Mouse (Mus musculus) olfactory bulb, adult 2 months (tissue): ENCODE data around the gene Gjb6. TPM values are rescaled to one million over a fixed set of nuclear protein-coding genes. Genes with fewer than 3 reads are reported as not detected.
A peak's percentile ranks its signal among the peaks of the same experiment; 100 is the strongest.

ENCODE experiments used
- H3K27ac ChIP-seq: fragments of 200-500 bp; 2 replicates; pipeline ENCODE4 v1.5.1; 2012; ENCODE audit warnings: low read depth, low read length; ENCODE audit not compliant: insufficient read depth
- H3K4me1 ChIP-seq: fragments of 200-500 bp; 2 replicates; pipeline ENCODE4 v1.6.1; 2012; ENCODE audit warnings: low read length; ENCODE audit not compliant: control insufficient read depth, insufficient read depth
- H3K4me3 ChIP-seq: fragments of 200-500 bp; 2 replicates; pipeline ENCODE4 v1.5.1; 2012; ENCODE audit warnings: mild to moderate bottlenecking, low read depth, low read length, moderate library complexity; ENCODE audit not compliant: insufficient read depth
- CTCF ChIP-seq: fragments of 200-500 bp; IDR thresholded peaks from 2 replicates; pipeline ENCODE4 v1.5.1; 2012; ENCODE audit warnings: low read depth, mild to moderate bottlenecking, low read length, moderate library complexity; ENCODE audit not compliant: insufficient read depth
- POLR2A ChIP-seq: fragments of 200-500 bp; IDR thresholded peaks from 2 replicates; pipeline ENCODE4 v1.6.1; 2012; ENCODE audit warnings: mild to moderate bottlenecking, low read depth, low read length, moderate library complexity; ENCODE audit not compliant: insufficient read depth
- WGBS: fragments of 180-500 bp; shearing (Covaris S2); methylation state at CpG from one replicate; pipeline ENCODE4 v1.1.7; 2018; 5-methylcytosine and 5-hydroxymethylcytosine counted together
- polyA plus RNA-seq: library from polyadenylated mRNA; stranded (reverse); fragments of >200 nt; gene quantifications from 2 replicates; pipeline ENCODE4 v1.2.4, GENCODE M21; 2012; ENCODE audit warnings: low replicate concordance; ENCODE audit not compliant: missing spikeins, insufficient read depth, insufficient read length

Gene Gjb6
- polyA plus RNA-seq, 1 experiment = not detected

DNA sequence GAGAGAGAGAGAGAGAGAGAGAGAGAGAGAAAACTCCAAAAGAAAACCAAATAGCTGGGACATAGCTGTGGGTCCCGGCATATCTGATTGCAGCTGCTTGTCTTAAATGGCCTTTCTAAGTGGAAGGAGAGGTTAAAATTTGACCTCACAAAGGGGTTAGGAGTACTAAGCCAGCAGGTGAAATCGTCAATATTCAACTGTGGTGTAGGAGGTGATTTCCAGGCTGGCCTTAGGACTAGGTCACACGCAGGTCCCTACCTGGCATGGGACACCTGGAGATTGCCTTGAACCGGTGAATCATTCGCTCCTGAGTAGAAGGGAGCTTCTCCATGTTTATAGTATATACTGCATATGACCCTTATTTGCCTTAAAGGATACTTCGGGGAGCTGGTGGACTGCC lies 30.3 kb downstream of the Gjb6 start:
- TF ChIP-seq POLR2A (no peak), CTCF (no peak)
- 83% methylated on average over 6 of the region's 6 CpGs for WGBS
- Histone ChIP-seq H3K4me3 (0 out of 2 replicates have a peak overlapping the region, but pooled peaks have one; percentile 53), H3K4me1 (peaks cover 9% of the 10 kb centered on the region; the same call in 1 of the 2 replicates), H3K27ac (no peak overlapping the region)

DNA sequence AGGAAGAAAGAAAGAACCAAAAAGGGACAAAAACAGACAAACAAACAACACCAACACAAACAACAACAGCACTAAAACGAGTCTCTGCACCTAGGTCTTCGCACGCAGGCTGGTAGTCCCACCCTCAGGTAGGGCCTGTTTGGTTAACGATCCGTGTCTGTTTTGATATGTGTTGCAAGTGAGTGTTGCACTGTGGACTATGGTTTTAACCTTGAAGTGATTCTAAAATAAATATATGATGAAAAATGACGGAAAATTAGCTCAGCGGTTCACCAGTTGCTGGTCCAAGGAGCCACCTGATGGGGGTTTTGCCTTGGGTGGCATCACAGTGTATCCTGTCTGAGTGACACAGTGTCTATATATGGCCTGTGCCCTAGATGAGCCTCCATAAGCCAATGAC lies 31.8 kb downstream of the Gjb6 start:
- Histone ChIP-seq H3K4me1 (peaks cover 9% of the 10 kb centered on the region; the same call in 1 of the 2 replicates), H3K27ac (no peak overlapping the region), H3K4me3 (no peak overlapping the region)
- WGBS = 87% methylated on average over 7 of the region's 7 CpGs
- TF ChIP-seq CTCF = no peak
- no peak for TF ChIP-seq POLR2A

- no peak overlapping the region for H3K4me3 ChIP-seq
- H3K4me1 ChIP-seq = no peaks in the 10 kb centered on the region
- TF ChIP-seq POLR2A (no peak), CTCF (no peak)
- no peak overlapping the region for H3K27ac ChIP-seq
- WGBS = 86% methylated on average over 4 of the region's 4 CpGs
Observed at GRCm38 (mm10) chr14:57095855-57096254, 37.6 kb downstream of the Gjb6 start.

DNA sequence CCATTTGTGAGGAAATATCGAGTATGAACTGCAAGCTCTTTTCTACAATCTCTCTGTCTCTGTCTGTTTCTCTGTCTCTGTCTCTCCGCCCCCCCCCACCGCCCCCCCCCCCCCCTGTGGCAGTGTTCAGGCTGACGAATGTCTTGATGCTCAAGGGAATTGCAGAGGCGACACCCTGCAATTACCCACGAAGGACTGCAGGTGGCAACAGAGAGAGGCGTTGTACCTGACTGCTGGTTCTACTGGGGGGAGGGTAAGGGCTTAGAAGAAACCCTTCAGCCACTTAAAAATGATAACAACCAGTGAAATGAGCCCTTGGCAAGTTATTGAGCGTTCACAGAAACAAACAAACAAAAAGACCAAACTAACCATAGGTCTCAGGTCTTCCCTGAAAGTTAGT lies 40.4 kb downstream of the Gjb6 start:
- Histone ChIP-seq H3K4me1 (no peaks in the 10 kb centered on the region), H3K4me3 (no peak overlapping the region), H3K27ac (no peak overlapping the region)
- WGBS = 7% methylated on average over 8 of the region's 8 CpGs
- TF ChIP-seq POLR2A = no peak
- no peak for TF ChIP-seq CTCF

DNA sequence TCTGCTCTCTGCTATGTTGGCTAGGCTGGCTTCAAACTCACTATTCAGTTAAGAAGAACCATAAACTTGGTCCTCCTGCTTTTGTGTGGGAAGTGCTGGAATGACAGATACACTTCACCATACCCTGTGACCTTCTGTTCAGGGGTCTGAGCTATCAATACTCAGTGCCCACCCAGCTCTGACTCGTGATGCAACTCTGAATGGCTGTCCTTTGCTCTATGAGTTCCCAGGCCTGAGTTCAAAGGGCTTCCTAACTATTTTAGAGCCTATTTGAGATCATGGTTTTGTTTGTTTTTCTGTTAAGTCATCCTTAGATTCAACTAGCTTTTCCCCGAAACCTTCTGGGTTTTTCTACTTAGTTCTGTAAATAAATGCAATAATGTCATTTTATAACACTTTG lies 43.4 kb downstream of the Gjb6 start:
- no peak for TF ChIP-seq POLR2A
- no peak for TF ChIP-seq CTCF
- WGBS = 76% methylated on average over 2 of the region's 2 CpGs
- no peaks in the 10 kb centered on the region; the same call in 1 of the 2 replicates for H3K4me1 ChIP-seq
- H3K27ac ChIP-seq = no peak overlapping the region
- no peak overlapping the region for H3K4me3 ChIP-seq

DNA sequence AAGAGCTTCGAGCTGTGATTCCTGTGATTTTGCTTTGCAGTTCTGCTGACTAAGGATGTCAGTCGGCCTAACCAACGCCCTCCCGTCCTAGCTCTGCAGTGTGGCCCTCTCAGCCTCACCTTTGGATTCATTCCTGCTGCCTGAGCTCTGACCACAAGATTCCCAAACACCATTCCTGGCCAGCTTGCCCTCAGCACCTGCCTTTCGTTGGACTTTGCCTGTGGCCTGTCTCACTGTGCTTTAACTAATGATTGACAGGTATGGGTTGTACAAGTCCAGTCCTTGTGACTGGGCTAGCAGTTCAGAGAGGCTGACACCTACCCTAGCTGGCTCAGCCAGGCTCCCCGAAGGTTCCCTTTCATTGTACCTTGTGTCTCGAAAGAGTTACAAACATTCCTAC lies 44.3 kb downstream of the Gjb6 start:
- no peak for TF ChIP-seq CTCF
- 92% methylated on average over 7 of the region's 7 CpGs for whole genome bisulfite sequencing
- no peaks in the 10 kb centered on the region; the same call in 1 of the 2 replicates for H3K4me1 ChIP-seq
- no peak overlapping the region for H3K27ac ChIP-seq
- H3K4me3 ChIP-seq = no peak overlapping the region

DNA sequence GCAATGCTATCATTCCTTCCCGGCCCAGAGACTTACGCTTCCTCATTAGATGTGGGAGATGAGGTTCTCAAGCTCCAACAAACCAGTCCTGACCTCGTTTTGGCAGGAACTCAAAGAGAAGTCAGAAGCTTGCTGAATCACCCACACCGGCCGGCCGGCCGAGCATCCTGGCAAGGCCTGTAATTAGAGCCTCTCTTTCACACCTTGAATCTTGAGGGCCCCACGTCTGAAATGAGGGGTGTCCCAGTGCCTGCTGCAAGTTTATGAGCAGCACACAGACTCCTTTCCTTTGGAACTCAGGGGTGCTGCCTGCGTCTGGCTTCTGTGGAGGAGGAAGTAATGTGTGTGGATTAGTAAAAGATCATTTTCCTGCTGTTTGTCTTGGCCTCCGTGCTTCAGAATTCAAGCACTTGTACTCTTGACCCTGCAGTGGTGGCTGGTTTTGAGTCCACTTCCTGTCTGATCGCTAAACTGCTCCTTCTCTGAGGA lies 49.2 kb downstream of the Gjb6 start:
- H3K4me3 ChIP-seq = no peak overlapping the region
- H3K4me1 ChIP-seq = no peaks in the 10 kb centered on the region; the same call in 1 of the 2 replicates
- no peak overlapping the region for H3K27ac ChIP-seq
- 58% methylated on average over 11 of the region's 11 CpGs for WGBS
- TF ChIP-seq CTCF (no peak), POLR2A (no peak)

DNA sequence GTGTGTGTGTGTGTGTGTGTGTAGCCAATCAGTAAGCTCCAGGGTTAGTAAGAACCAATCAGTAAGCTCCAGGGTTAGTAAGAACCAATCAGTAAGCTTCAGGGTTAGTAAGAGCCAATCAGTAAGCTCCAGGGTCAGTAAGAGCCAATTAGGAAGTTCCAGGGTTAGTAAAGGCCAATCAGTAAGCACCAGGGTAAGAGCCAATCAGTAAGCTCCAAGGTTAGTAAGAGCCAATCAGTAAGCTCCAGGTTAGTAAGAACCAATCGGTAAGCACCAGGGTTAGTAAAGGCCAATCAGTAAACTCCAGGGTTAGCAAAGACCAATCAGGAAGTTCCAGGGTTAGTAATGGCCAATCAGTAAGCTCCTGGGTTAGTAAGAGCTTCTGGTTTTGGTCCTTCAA lies 50.5 kb downstream of the Gjb6 start:
- TF ChIP-seq CTCF (no peak), POLR2A (no peak)
- H3K4me1 ChIP-seq = no peaks in the 10 kb centered on the region; the same call in 1 of the 2 replicates
- 100% methylated on average over 1 of the region's 1 CpGs for WGBS
- H3K4me3 ChIP-seq = no peak overlapping the region
- H3K27ac ChIP-seq = no peak overlapping the region

GRCm38 (mm10) chr14:57075537-57075936 lies 57.9 kb downstream of the Gjb6 start:
- no peak overlapping the region for H3K27ac ChIP-seq
- WGBS = 90% methylated on average over 6 of the region's 6 CpGs
- no peak for TF ChIP-seq CTCF
- no peak for TF ChIP-seq POLR2A
- no peak overlapping the region for H3K4me3 ChIP-seq
- H3K4me1 ChIP-seq = no peaks in the 10 kb centered on the region

Other genes with a start within 250 kb of the Gjb6 start
- gene Zmym2, start 247.0 kb downstream of the Gjb6 start, polyA plus RNA-seq = 233 and 330 TPM in 2 replicates
- gene Gja3, start 75.5 kb downstream of the Gjb6 start, polyA plus RNA-seq = not detected in 2 replicates
- gene Gjb2, start 28.9 kb downstream of the Gjb6 start, polyA plus RNA-seq = not detected in 2 replicates
- not detected in 2 replicates for gene Gm4491, start 17.7 kb downstream of the Gjb6 start, polyA plus RNA-seq